Mouse (Mus musculus) ES-E14 (cell line): ENCODE measurements around the gene Per1.

ENCODE experiments used
- CHD2 ChIP-seq: IDR thresholded peaks from 2 replicates; pipeline ENCODE4 v1.6.1; 2014; ENCODE audit warnings: mild to moderate bottlenecking, low read depth, low read length, inconsistent platforms
- HCFC1 ChIP-seq: IDR thresholded peaks from 2 replicates; pipeline ENCODE4 v1.6.1; 2012; ENCODE audit warnings: low read length, inconsistent platforms, borderline replicate concordance; ENCODE audit not compliant: insufficient read depth
- MAFK ChIP-seq: IDR thresholded peaks from 2 replicates; pipeline ENCODE4 v1.6.1; 2014; ENCODE audit warnings: mild to moderate bottlenecking, low read depth, low read length, inconsistent platforms; ENCODE audit not compliant: insufficient read depth
- ZC3H11A ChIP-seq: IDR thresholded peaks from 2 replicates; pipeline ENCODE4 v1.6.1; 2012; ENCODE audit warnings: low read depth, mild to moderate bottlenecking, inconsistent platforms, low read length, borderline replicate concordance

DNA sequence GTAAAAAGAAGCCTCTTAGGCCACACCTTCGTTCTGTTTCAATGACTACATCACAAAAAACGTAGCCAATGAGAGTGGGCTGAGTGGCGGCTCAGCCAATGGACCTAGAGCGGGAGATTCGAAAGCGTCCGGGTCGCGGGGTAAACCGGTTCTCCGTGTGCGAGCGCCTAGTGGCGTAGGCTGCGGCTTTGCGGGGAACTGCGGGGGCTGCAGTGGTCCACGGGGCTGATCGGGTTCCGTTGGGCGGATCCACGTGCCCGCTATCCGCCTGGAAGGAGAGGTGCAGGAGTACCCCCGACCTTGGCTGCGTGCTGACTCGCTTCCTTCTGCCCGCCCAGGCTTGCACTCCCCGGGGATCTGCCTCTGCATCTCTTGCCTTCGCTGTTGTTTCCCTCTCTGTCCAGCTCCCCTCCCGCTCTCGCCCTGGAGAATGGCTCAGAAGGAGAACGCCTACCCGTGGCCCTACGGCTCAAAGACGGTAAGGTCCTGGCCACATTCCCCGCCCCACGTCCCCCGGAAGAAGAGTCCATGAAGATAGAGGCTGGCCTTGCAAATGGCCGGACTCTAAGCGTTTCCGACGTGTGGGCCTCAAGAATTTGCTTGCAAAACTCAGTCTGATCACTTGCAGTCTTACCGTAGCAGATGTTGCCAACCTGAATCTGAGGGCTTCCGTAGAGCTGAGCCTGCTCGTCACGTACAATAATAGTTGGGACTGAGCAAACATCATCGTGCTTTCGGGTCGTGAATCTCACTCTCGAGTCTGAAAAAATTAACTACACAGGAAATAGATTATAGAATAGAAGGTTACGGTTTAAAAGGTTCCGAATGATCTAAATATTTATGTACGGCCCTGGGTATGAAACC is 49.3 kb upstream of the Per1 start, which contains the start of gene Aurkb:
- TF ChIP-seq MAFK = no peak
- TF ChIP-seq HCFC1 = peak; percentile 48; the same call in 1 of the 2 replicates
- TF ChIP-seq CHD2 = peak; percentile 62; the same call in 1 of the 2 replicates
- no peak for TF ChIP-seq ZC3H11A
